Mouse (Mus musculus) olfactory bulb, adult 2 months (tissue): ENCODE results near the gene Etv1.

Experiments used
- CTCF ChIP-seq: fragments of 200-500 bp; IDR thresholded peaks from 2 replicates; pipeline ENCODE4 v1.5.1; 2012; ENCODE audit warnings: low read depth, mild to moderate bottlenecking, low read length, moderate library complexity; ENCODE audit not compliant: insufficient read depth
- POLR2A ChIP-seq: fragments of 200-500 bp; IDR thresholded peaks from 2 replicates; pipeline ENCODE4 v1.6.1; 2012; ENCODE audit warnings: mild to moderate bottlenecking, low read depth, low read length, moderate library complexity; ENCODE audit not compliant: insufficient read depth

- TF ChIP-seq CTCF (no peak), POLR2A (no peak)
These were observed 81.3 kb downstream of the Etv1 start for GRCm38 (mm10) chr12:38860168-38861115.
